Mouse (Mus musculus): ENCODE measurements around the gene Mgat4d. TPM values are rescaled to one million over a fixed set of nuclear protein-coding genes. Genes with fewer than 3 reads are reported as not detected.

Mgat4d gene
- total RNA-seq, 1 experiment = 0.31 TPM

DNA sequence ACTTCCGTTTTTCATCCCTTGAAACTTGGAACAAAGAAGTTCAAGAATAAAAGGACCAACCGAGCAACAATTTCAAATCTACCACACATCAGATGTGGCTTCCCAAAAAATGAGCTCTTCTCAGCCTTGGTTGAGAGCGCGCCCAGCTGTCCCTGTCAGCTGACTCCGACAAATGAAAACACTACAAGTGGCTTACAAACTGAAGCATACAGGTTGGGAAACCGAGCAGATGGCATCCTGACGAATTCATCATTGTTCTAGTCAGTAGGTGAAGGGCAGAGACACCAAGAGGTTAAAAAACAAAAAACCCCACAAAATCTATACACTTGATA lies 16.7 kb upstream of the Mgat4d start:
- TF ChIP-seq HCFC1 (IDR thresholded peaks at IDR 0.05; ENCODE audit: borderline replicate concordance, insufficient read depth, low read length) (no peak), MAFK (IDR thresholded peaks at IDR 0.05; ENCODE audit: insufficient read depth, low read depth, low read length) (no peak), CHD2 (IDR thresholded peaks at IDR 0.05; ENCODE audit: low read depth, low read length) (no peak)

DNA sequence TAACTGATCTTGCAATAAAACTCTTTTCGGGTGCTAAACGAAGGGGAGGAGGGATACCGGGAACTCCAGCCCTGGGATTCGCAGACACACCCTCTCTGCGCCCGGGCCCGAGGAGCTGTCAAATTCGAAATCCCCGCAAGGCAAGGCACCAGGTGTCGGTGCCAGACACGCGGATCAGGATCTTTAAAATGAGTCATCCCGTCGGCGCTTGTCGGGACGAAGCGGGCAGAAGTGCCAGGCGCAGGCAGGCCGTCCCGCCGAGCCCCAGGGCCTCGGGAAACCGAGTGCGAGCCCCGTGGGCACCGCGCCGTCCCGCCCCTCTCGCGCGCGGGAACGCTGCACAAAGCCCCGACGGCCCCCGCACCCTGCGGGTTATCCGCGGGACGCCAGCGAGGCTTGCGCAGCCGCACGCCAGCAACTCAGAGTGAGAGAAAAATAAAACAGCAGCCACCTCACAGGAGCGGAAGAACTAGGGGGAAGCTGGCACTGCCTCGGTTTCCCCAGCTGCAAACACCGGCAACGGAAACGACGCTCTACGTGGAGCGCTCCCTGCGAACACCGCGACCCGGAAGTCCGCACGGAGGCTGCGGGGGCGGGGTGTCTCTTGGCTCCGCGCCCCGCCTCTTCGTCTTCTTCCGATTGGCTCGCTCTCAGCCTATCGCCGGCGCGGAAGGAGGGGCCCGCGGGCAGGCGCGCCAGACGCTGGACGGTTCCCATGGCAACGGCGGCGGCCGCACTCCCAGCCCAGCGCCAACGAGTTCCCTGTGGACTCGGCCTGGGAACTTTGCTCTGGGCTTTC lies 16.2 kb upstream of the Mgat4d start, which contains the start of gene Elmod2:
TSS of gene Elmod2 (minus strand) at position 588 of the 799 bp plus-strand sequence.
- TF ChIP-seq HCFC1 (IDR thresholded peaks at IDR 0.05; ENCODE audit: borderline replicate concordance, insufficient read depth, low read length) (0 out of 2 replicates have a peak, but pooled peaks have one; percentile 17), ZNF384 (IDR thresholded peaks at IDR 0.05; ENCODE audit: low read depth, low read length) (no peak)
- H3K9ac ChIP-seq (ENCODE audit: insufficient read depth, low read depth, low read length, poor library complexity, severe bottlenecking) = peak within 1 kb of the TSS; percentile 75
- no peaks in the 10 kb centered on the region for H3K4me1 ChIP-seq (ENCODE audit: control insufficient read depth in 2 of 2, insufficient read depth in 2 of 2, low read length in 2 of 2, poor library complexity in 1 of 2)
- DNase-seq (ENCODE audit: low read depth, low spot score) = peak; percentile 91
- in situ Hi-C loops (cut with MboI; ENCODE audit: low sequenced_read_pairs in 2 of 2, unreplicated experiment in 2 of 2) = no loop called here
- H3K9me3 ChIP-seq (ENCODE audit: control insufficient read depth, insufficient read depth, low read depth, low read length) = no peaks in the 10 kb centered on the region
- peak within 1 kb of the TSS; percentile 5; the same call in 1 of the 2 replicates for H3K27ac ChIP-seq (ENCODE audit: insufficient read depth, low read depth, low read length, poor library complexity, severe bottlenecking)
- no peaks in the 10 kb centered on the region for H3K36me3 ChIP-seq (ENCODE audit: control insufficient read depth, insufficient read depth, low read length, poor library complexity, severe bottlenecking)
- peak within 1 kb of the TSS; percentile 83 to 88 for H3K4me3 ChIP-seq (ENCODE audit: insufficient read depth in 1 of 2, low read depth in 1 of 2, low read length in 2 of 2, poor library complexity in 1 of 2, severe bottlenecking in 1 of 2)

More for the DNA sequence above, 16.7 kb upstream of the Mgat4d start:
- no peaks in the 10 kb centered on the region for H3K9me3 ChIP-seq (ENCODE audit: control insufficient read depth, insufficient read depth, low read depth, low read length)
- DNase-seq (ENCODE audit: low read depth, low spot score) = no peak
- in situ Hi-C loops (cut with MboI; ENCODE audit: low sequenced_read_pairs in 2 of 2, unreplicated experiment in 2 of 2) = no loop called here
- peak overlapping the region; percentile 75; the same call in 1 of the 2 replicates for H3K9ac ChIP-seq (ENCODE audit: insufficient read depth, low read depth, low read length, poor library complexity, severe bottlenecking)
- H3K4me1 ChIP-seq (ENCODE audit: control insufficient read depth in 2 of 2, insufficient read depth in 2 of 2, low read length in 2 of 2, poor library complexity in 1 of 2) = no peaks in the 10 kb centered on the region
- H3K36me3 ChIP-seq (ENCODE audit: control insufficient read depth, insufficient read depth, low read length, poor library complexity, severe bottlenecking) = no peaks in the 10 kb centered on the region
- H3K27ac ChIP-seq (ENCODE audit: insufficient read depth, low read depth, low read length, poor library complexity, severe bottlenecking) = no peak overlapping the region
- peak overlapping the region; percentile 83 to 88 for H3K4me3 ChIP-seq (ENCODE audit: insufficient read depth in 1 of 2, low read depth in 1 of 2, low read length in 2 of 2, poor library complexity in 1 of 2, severe bottlenecking in 1 of 2)

DNA sequence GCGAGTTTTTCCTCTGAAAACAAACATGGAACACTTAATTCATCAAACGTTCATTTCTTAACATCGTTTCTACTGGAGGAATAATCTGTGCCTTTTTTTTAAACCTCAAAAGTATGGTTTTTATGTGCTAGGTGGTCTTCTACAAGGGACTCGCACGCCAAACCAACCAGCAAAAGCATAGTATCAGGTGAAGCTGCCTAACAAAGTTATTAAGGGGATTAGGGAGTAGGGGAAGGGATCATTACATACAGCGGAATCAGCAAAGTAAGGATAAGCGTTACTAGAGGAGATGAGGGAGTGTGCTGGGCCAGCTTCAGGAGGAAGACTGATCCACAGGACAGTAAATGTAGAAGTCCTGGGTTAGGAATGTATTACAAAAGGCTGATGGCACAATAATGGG lies 15.4 kb upstream of the Mgat4d start:
- in situ Hi-C loops (cut with MboI; ENCODE audit: low sequenced_read_pairs in 2 of 2, unreplicated experiment in 2 of 2) = no loop called here
- no peak for DNase-seq (ENCODE audit: low read depth, low spot score)
- H3K27ac ChIP-seq (ENCODE audit: insufficient read depth, low read depth, low read length, poor library complexity, severe bottlenecking) = no peak overlapping the region

DNA sequence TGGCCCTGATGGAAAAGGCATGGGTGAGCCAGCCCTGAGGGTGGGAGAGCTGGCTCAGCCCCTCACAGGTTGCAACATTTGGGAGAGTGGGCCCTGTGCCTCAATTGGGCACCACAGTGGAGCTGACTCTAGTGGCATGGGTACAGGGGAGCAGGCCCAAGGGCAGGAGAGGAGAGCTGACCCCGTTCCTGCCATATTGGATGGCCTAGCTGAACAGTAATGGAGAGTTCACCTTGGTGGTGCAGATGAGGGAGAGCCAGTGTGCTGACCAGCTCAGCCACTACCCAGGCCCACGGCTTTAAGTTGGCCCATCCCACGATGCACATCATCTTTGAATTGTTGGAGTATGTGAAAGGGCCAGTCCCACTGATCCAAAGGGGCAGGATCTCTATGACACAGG lies 6.2 kb upstream of the Mgat4d start:
- H3K27ac ChIP-seq (ENCODE audit: insufficient read depth, low read depth, low read length, poor library complexity, severe bottlenecking) = no peak overlapping the region
- H3K4me1 ChIP-seq (ENCODE audit: control insufficient read depth in 2 of 2, insufficient read depth in 2 of 2, low read length in 2 of 2, poor library complexity in 1 of 2) = peaks cover 0 to 2% of the 10 kb centered on the region in 2 experiments; a peak in 1 of 4 replicates
- H3K36me3 ChIP-seq (ENCODE audit: control insufficient read depth, insufficient read depth, low read length, poor library complexity, severe bottlenecking) = no peaks in the 10 kb centered on the region
- in situ Hi-C loops (cut with MboI; ENCODE audit: low sequenced_read_pairs in 2 of 2, unreplicated experiment in 2 of 2) = loop anchor here in 1 of 2 experiments (10.0 kb wide), 1 partner anchor 247 kb away; no protein-coding TSS in a partner anchor
- H3K9ac ChIP-seq (ENCODE audit: insufficient read depth, low read depth, low read length, poor library complexity, severe bottlenecking) = no peak overlapping the region
- DNase-seq (ENCODE audit: low read depth, low spot score) = no peak
- H3K4me3 ChIP-seq (ENCODE audit: insufficient read depth in 1 of 2, low read depth in 1 of 2, low read length in 2 of 2, poor library complexity in 1 of 2, severe bottlenecking in 1 of 2) = no peak overlapping the region
- no peaks in the 10 kb centered on the region for H3K9me3 ChIP-seq (ENCODE audit: control insufficient read depth, insufficient read depth, low read depth, low read length)
- TF ChIP-seq HCFC1 (IDR thresholded peaks at IDR 0.05; ENCODE audit: borderline replicate concordance, insufficient read depth, low read length) = no peak
- TF ChIP-seq MAFK (IDR thresholded peaks at IDR 0.05; ENCODE audit: insufficient read depth, low read depth, low read length) = no peak
- no peak for TF ChIP-seq ZNF384 (IDR thresholded peaks at IDR 0.05; ENCODE audit: low read depth, low read length)
- TF ChIP-seq ZC3H11A (IDR thresholded peaks at IDR 0.05; ENCODE audit: borderline replicate concordance, low read depth, low read length) = no peak
- TF ChIP-seq CHD2 (IDR thresholded peaks at IDR 0.05; ENCODE audit: low read depth, low read length) = no peak

More for the DNA sequence above, 15.4 kb upstream of the Mgat4d start:
- Histone ChIP-seq H3K4me3 (ENCODE audit: insufficient read depth in 1 of 2, low read depth in 1 of 2, low read length in 2 of 2, poor library complexity in 1 of 2, severe bottlenecking in 1 of 2) (peak overlapping the region; percentile 48 to 59), H3K9me3 (ENCODE audit: control insufficient read depth, insufficient read depth, low read depth, low read length) (no peaks in the 10 kb centered on the region), H3K9ac (ENCODE audit: insufficient read depth, low read depth, low read length, poor library complexity, severe bottlenecking) (no peak overlapping the region), H3K36me3 (ENCODE audit: control insufficient read depth, insufficient read depth, low read length, poor library complexity, severe bottlenecking) (no peaks in the 10 kb centered on the region), H3K4me1 (ENCODE audit: control insufficient read depth in 2 of 2, insufficient read depth in 2 of 2, low read length in 2 of 2, poor library complexity in 1 of 2) (no peaks in the 10 kb centered on the region)
- no peak for TF ChIP-seq MAFK (IDR thresholded peaks at IDR 0.05; ENCODE audit: insufficient read depth, low read depth, low read length)
- TF ChIP-seq CHD2 (IDR thresholded peaks at IDR 0.05; ENCODE audit: low read depth, low read length) = no peak
- no peak for TF ChIP-seq HCFC1 (IDR thresholded peaks at IDR 0.05; ENCODE audit: borderline replicate concordance, insufficient read depth, low read length)
- no peak for TF ChIP-seq ZNF384 (IDR thresholded peaks at IDR 0.05; ENCODE audit: low read depth, low read length)
- no peak for TF ChIP-seq ZC3H11A (IDR thresholded peaks at IDR 0.05; ENCODE audit: borderline replicate concordance, low read depth, low read length)
